Mouse (Mus musculus) ovary, postnatal 10 days (tissue): ENCODE data around the gene Yjefn3.

Experiments used
- DNase-seq: peaks from one replicate; pipeline ENCODE4 v3.0.0; 2022; ENCODE audit warnings: low spot score

Gene Yjefn3

GRCm38 (mm10) chr8:69907106-69907505 lies 4.6 kb upstream of the Yjefn3 start:
- DNase-seq = no peak

GRCm38 (mm10) chr8:69906260-69906659 lies 3.7 kb upstream of the Yjefn3 start:
- no peak for DNase-seq

- DNase-seq = no peak
These were observed 1.6 kb upstream of the Yjefn3 start for GRCm38 (mm10) chr8:69904096-69904495.

- DNase-seq = peak; percentile 94
These were observed 591 bp upstream of the Yjefn3 start for GRCm38 (mm10) chr8:69903063-69903542.

GRCm38 (mm10) chr8:69901484-69902162 lies 889 bp downstream of the Yjefn3 start:
- peak; percentile 98 for DNase-seq

- no peak for DNase-seq
These were observed 1.5 kb downstream of the Yjefn3 start for GRCm38 (mm10) chr8:69900895-69901451.

- no peak for DNase-seq
These were observed 2.6 kb downstream of the Yjefn3 start for GRCm38 (mm10) chr8:69899876-69900275.

- no peak for DNase-seq
These were observed 4.7 kb downstream of the Yjefn3 start for GRCm38 (mm10) chr8:69897857-69898256.

GRCm38 (mm10) chr8:69895772-69896451 lies 6.6 kb downstream of the Yjefn3 start:
- no peak for DNase-seq

GRCm38 (mm10) chr8:69894836-69895332 lies 7.6 kb downstream of the Yjefn3 start:
- DNase-seq = no peak

- DNase-seq = no peak
These were observed 8.6 kb downstream of the Yjefn3 start for GRCm38 (mm10) chr8:69893863-69894262.

GRCm38 (mm10) chr8:69890813-69891241 lies 11.7 kb downstream of the Yjefn3 start:
- DNase-seq = no peak

- no peak for DNase-seq
These were observed 13.6 kb downstream of the Yjefn3 start for GRCm38 (mm10) chr8:69888902-69889301.

- DNase-seq = no peak
These were observed 14.2 kb downstream of the Yjefn3 start for GRCm38 (mm10) chr8:69888244-69888866.

- no peak for DNase-seq
These were observed 14.9 kb downstream of the Yjefn3 start, which contains the start of gene Cilp2 for GRCm38 (mm10) chr8:69887289-69888243. TSS of gene Cilp2 (minus strand) at chr8:69887687.

GRCm38 (mm10) chr8:69884141-69884540 lies 18.4 kb downstream of the Yjefn3 start:
- no peak for DNase-seq

GRCm38 (mm10) chr8:69882833-69883600 lies 19.5 kb downstream of the Yjefn3 start:
- DNase-seq = no peak

- DNase-seq = no peak
These were observed 20.3 kb downstream of the Yjefn3 start for GRCm38 (mm10) chr8:69882021-69882756.

GRCm38 (mm10) chr8:69881261-69881865 lies 21.1 kb downstream of the Yjefn3 start:
- DNase-seq = no peak
